Mouse (Mus musculus) frontal cortex, postnatal 14 days (tissue): ENCODE measurements around the gene Slc35d2.

Source experiments
- DNase-seq, 2 experiments: peaks; one replicate each; pipeline ENCODE4 v3.0.0; 2022; ENCODE audit warnings: low spot score in 2 of 2

Gene Slc35d2

GRCm38 (mm10) chr13:64110421-64110820, 18.7 kb downstream of the Slc35d2 start:
- DNase-seq, result no peak

- no peak for DNase-seq
Observed at GRCm38 (mm10) chr13:64108381-64108850, 20.8 kb downstream of the Slc35d2 start.

- no peak for DNase-seq
Observed at GRCm38 (mm10) chr13:64107535-64107934, 21.6 kb downstream of the Slc35d2 start.

GRCm38 (mm10) chr13:64107105-64107504, 22.1 kb downstream of the Slc35d2 start:
- no peak for DNase-seq

- DNase-seq, result no peak
Observed at GRCm38 (mm10) chr13:64105690-64106089, 23.5 kb downstream of the Slc35d2 start.

- peak in 1 of 2 experiments; percentile 24 for DNase-seq
Observed at GRCm38 (mm10) chr13:64100186-64100585, 29.0 kb downstream of the Slc35d2 start.

GRCm38 (mm10) chr13:64098992-64099391, 30.2 kb downstream of the Slc35d2 start:
- no peak for DNase-seq

- peak in 1 of 2 experiments; percentile 77 for DNase-seq
Observed at GRCm38 (mm10) chr13:64093341-64093740, 35.8 kb downstream of the Slc35d2 start.

GRCm38 (mm10) chr13:64092752-64093151, 36.4 kb downstream of the Slc35d2 start:
- no peak for DNase-seq

GRCm38 (mm10) chr13:64092141-64092540, 37.0 kb downstream of the Slc35d2 start:
- no peak for DNase-seq

- no peak for DNase-seq
Observed at GRCm38 (mm10) chr13:64091006-64091405, 38.2 kb downstream of the Slc35d2 start.

GRCm38 (mm10) chr13:64090278-64090677, 38.9 kb downstream of the Slc35d2 start:
- no peak for DNase-seq

- no peak for DNase-seq
Observed at GRCm38 (mm10) chr13:64089130-64089529, 40.0 kb downstream of the Slc35d2 start, which contains the start of gene Hsd17b3. Gene Hsd17b3, minus strand, starts transcription at chr13:64089230.

- DNase-seq, result no peak
Observed at GRCm38 (mm10) chr13:64088057-64088456, 41.1 kb downstream of the Slc35d2 start.

- no peak for DNase-seq
Observed at GRCm38 (mm10) chr13:64086036-64086435, 43.1 kb downstream of the Slc35d2 start.

- no peak for DNase-seq
Observed at GRCm38 (mm10) chr13:64083331-64083730, 45.8 kb downstream of the Slc35d2 start.

GRCm38 (mm10) chr13:64081012-64081919, 47.9 kb downstream of the Slc35d2 start:
- DNase-seq, result no peak

GRCm38 (mm10) chr13:64077591-64077990, 51.6 kb downstream of the Slc35d2 start:
- DNase-seq, result no peak

GRCm38 (mm10) chr13:64076074-64076473, 53.1 kb downstream of the Slc35d2 start:
- DNase-seq, result no peak

GRCm38 (mm10) chr13:64066653-64067052, 62.5 kb downstream of the Slc35d2 start:
- no peak for DNase-seq

- DNase-seq, result no peak
Observed at GRCm38 (mm10) chr13:64064276-64064675, 64.9 kb downstream of the Slc35d2 start.

- DNase-seq, result no peak
Observed at GRCm38 (mm10) chr13:64060935-64061506, 68.1 kb downstream of the Slc35d2 start.

- no peak for DNase-seq
Observed at GRCm38 (mm10) chr13:64053959-64054358, 75.2 kb downstream of the Slc35d2 start.
